Mouse (Mus musculus): Measurements from ENCODE around the gene 1700028P14Rik. TPM values are rescaled to one million over a fixed set of nuclear protein-coding genes. Genes with fewer than 3 reads are reported as not detected.

The 1700028P14Rik gene
- total and polyA plus RNA-seq, 3 experiments: not detected

DNA sequence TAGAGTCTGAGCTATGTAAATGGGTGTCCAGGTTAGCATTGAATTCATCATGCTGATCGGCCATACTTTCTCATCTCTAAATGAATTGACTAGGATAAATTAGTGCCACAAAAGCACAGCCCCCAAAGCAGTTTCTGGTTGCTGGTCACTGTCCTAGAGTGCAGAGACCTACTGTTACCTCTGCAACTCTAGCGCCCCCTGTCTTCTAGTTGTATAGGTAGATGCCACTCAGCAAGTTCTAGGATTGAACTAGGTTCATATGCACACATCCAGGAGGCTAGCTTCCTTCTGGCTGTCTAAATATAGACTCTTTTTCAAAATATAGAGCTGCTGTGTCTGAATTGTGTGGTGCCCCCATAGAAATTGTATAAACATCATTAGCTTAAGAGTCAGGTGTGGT is 141.3 kb downstream of the 1700028P14Rik start:
- no peaks in the 10 kb centered on the region for H3K4me1 ChIP-seq (ENCODE audit: control insufficient read depth in 1 of 2, insufficient read depth in 2 of 2, low read length in 2 of 2)
- H3K9ac ChIP-seq (ENCODE audit: control insufficient read depth, low read depth, low read length, poor library complexity, severe bottlenecking): no peak overlapping the region
- no peaks in the 10 kb centered on the region for H3K79me2 ChIP-seq (ENCODE audit: control insufficient read depth, insufficient read depth, low read length, poor library complexity)
- DNase-seq (ENCODE audit: low read depth, low spot score): no peak
- no peaks in the 10 kb centered on the region for H3K36me3 ChIP-seq (ENCODE audit: control insufficient read depth in 1 of 2, insufficient read depth in 2 of 2, low read length in 2 of 2)
- H3K4me3 ChIP-seq (ENCODE audit: control insufficient read depth in 1 of 2, insufficient read depth in 1 of 2, low read depth in 2 of 2, low read length in 2 of 2): no peak overlapping the region
- TF ChIP-seq POLR2AphosphoS2 (IDR thresholded peaks at IDR 0.05; ENCODE audit: low read length): no peak
- TF ChIP-seq MXI1 (IDR thresholded peaks at IDR 0.05; ENCODE audit: low read depth, low read length): no peak
- no peak for TF ChIP-seq RAD21 (IDR thresholded peaks at IDR 0.05; ENCODE audit: low read depth, low read length)
- no peak for TF ChIP-seq POLR2A (IDR thresholded peaks at IDR 0.05; ENCODE audit: control insufficient read depth in 1 of 2, insufficient read depth in 1 of 2, low read depth in 1 of 2, low read length in 2 of 2, poor library complexity in 1 of 2)
- no peak for TF ChIP-seq MYB (IDR thresholded peaks at IDR 0.05; ENCODE audit: low read depth, low read length)
- no peak for TF ChIP-seq ELF1 (IDR thresholded peaks at IDR 0.05; ENCODE audit: low read depth, low read length)
- TF ChIP-seq CTCF (IDR thresholded peaks at IDR 0.05 in 2 of 3, conservative IDR thresholded peaks at IDR 0.05 in 1 of 3; ENCODE audit: control insufficient read depth in 1 of 3, insufficient read depth in 1 of 3, low read depth in 2 of 3, low read length in 3 of 3, poor library complexity in 1 of 3, severe bottlenecking in 1 of 3): no peak
- TF ChIP-seq MAZ (IDR thresholded peaks at IDR 0.05; ENCODE audit: low read depth, low read length): no peak
- H3K27ac ChIP-seq (ENCODE audit: control insufficient read depth, low read depth, low read length): no peak overlapping the region
- H3K9me3 ChIP-seq (replicated peaks; ENCODE audit: insufficient read depth, low read length): no peaks in the 10 kb centered on the region
- H3K27me3 ChIP-seq (ENCODE audit: control insufficient read depth in 1 of 2, insufficient read depth in 2 of 2, low read length in 2 of 2): no peaks in the 10 kb centered on the region

Other genes starting within 250 kb of the 1700028P14Rik start
- gene Mamdc2, start 204.4 kb downstream of the 1700028P14Rik start, total RNA-seq (2012; rRNA removed): not detected in 2 replicates
- gene Mamdc2, start 204.4 kb downstream of the 1700028P14Rik start, polyA plus RNA-seq (2012; ENCODE audit: insufficient read depth in 1 of 2, insufficient read length in 2 of 2, low read depth in 1 of 2, low replicate concordance in 2 of 2, missing spikeins in 1 of 2): not detected
- 4.8 and 4.9 TPM in 2 replicates for gene Ptar1, start 34.6 kb upstream of the 1700028P14Rik start, total RNA-seq (2012; rRNA removed)
- 1 to 10 TPM in 1 of 2 experiments, not detected in 1; 6.9 TPM for gene Ptar1, start 34.6 kb upstream of the 1700028P14Rik start, polyA plus RNA-seq (2012; ENCODE audit: insufficient read depth in 1 of 2, insufficient read length in 2 of 2, low read depth in 1 of 2, low replicate concordance in 2 of 2, missing spikeins in 1 of 2)
- under 0.01 TPM in 1 of 2 replicates, not detected in the other for gene Apba1, start 106.1 kb upstream of the 1700028P14Rik start, total RNA-seq (2012; rRNA removed)
- gene Apba1, start 106.1 kb upstream of the 1700028P14Rik start, polyA plus RNA-seq (2012; ENCODE audit: insufficient read depth in 1 of 2, insufficient read length in 2 of 2, low read depth in 1 of 2, low replicate concordance in 2 of 2, missing spikeins in 1 of 2): under 1 TPM in 1 of 2 experiments, not detected in 1; 0.03 TPM

Data from MEL (cell line).